Mouse (Mus musculus): ENCODE data around the gene Adam6b. TPM values are rescaled to one million over a fixed set of nuclear protein-coding genes. Genes with fewer than 3 reads are reported as not detected.

The Adam6b gene
- polyA plus RNA-seq (2012; rRNA removed) = not detected in 2 replicates

GRCm38 (mm10) chr12:113489211-113489610, at the start of gene Adam6b:
TSS of gene Adam6b (plus strand) at chr12:113489511.

Other genes with a start within 250 kb of the Adam6b start
- not detected in 2 replicates for gene Adam6a, start 54.4 kb downstream of the Adam6b start, polyA plus RNA-seq (2012; rRNA removed)

Measured in colon, adult 2 months (tissue).